Mouse (Mus musculus) lung, postnatal 10 days (tissue): ENCODE data around the gene Tppp2.

Source experiments
- DNase-seq: peaks from one replicate; pipeline ENCODE4 v3.0.0; 2021

Tppp2 gene

DNA sequence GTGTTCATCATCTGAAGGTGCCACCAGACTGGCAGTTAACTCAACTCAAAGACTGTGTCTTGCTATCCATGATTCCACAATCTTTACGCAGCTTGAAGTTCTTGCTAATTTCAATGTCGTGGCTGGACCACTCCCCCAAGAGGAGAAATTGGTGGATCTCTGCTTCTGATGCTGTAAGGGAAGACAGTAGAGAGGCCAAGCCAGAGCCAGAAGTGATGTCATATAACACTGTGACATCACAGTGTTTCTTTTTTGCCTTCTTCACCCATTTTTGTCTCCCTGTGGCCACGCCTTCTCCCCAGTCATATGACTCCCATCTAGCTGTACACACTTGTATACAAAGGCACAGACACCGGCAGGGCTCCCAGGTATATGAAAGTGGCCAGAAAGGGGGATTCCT is at the start of gene Tppp2:
Gene Tppp2 (plus strand): TSS at position 301 of the 400 bp plus-strand sequence.
- no peak for DNase-seq

DNA sequence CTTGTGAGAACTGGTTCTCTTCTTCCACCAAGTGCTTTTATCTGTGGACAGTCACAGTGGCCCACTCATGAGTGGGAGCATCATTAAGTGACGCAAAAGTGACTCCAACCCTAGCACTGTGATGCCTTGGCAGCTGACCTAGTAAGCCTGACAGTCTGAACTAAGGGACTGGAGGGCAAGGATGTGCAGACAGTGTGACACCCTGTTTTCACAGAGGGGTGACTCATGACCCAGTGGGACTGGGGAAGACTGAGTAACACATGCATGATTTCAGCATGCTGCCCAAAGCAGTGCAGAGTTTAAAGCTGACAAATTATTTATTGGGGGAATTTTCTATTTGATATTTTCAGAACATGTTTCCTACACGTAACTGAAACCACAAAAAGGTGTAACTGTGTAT is 47.5 kb upstream of the Tppp2 start:
- no peak for DNase-seq

DNA sequence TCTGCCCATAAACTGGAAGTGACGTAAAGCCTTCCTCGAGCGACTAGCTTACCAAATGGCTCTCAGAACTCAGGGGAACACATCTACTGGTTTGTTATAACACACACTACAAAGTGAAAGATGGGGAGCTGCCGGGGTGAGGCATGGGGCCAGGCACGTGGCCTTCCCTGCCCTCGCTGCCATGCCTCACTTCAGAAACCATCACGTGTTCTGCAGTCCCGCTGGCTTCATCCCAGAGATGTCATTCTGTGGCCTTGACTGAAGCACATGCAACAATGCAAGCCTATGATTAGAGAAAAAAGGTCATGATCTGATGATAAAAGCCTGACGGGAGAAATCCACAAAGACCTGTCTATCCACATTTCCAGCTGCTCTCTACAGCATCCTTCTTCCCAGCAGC is 46.5 kb upstream of the Tppp2 start:
- DNase-seq, result no peak

DNA sequence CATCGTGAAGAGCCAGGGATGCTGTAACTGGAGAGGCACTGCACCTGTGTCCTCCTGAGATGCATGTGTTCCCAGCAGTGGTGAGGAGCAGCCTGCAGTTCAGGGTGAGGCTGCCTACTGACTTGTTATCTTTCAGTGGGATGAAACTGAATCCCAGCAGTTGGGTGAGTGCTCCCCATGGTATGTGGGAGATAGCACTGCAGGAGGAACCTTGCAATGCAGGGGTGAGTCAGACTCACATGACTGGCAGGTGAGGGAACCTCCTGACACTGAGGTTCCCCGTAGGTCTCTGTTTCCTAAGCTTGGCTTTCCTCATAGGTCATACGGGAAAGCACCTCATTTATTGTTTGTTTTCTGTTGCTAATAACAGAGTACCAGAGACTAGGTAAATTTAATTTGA is 40.7 kb upstream of the Tppp2 start:
- DNase-seq, result no peak

DNA sequence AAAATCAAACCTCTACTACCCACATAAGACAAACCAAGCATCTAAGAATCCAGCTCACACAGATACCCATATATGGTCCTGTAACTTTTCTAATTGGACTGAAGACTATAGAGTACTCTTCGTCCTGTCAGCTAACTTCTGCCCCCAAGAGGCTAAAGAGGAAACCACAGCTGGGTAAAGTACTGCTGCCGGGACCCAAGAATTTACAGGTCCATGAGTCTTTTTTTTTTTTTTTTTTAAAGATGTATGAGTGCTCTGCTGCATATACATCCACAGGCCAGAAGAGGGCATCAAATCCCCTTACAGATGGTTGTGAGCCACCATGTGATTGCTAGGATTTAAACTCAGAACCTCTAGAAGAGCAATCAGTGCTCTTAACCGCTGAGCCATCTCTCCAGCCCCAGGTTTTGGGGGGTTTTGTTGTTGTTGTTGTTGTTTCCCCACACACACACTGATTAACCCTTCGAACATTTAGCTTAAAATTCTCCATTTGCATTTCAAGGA is 34.6 kb upstream of the Tppp2 start:
- peak; percentile 92 for DNase-seq

DNA sequence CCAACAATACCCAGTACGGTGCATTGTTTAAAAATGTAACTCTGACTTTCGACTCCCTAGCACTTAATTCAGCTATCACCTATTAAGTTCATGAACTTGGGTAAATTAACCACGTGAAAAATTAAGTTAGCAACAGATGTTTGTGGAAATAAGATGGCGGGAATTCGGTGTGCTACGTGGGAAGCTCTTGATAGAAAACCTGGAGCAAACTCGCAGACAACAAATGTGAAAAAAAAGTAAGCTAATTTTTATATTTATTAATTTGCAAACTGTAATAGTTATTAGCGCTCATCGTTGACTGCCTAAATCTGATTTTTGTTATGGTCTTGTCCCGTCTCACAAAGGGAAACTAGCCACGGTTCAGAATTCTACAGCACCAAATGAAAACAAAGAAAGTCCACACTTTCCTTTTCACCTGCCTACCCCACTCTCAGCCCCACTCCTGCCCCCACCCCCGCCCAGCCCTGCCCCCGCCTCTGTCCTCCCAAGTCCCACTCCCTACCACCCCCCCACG is 34.1 kb upstream of the Tppp2 start:
- no peak for DNase-seq

DNA sequence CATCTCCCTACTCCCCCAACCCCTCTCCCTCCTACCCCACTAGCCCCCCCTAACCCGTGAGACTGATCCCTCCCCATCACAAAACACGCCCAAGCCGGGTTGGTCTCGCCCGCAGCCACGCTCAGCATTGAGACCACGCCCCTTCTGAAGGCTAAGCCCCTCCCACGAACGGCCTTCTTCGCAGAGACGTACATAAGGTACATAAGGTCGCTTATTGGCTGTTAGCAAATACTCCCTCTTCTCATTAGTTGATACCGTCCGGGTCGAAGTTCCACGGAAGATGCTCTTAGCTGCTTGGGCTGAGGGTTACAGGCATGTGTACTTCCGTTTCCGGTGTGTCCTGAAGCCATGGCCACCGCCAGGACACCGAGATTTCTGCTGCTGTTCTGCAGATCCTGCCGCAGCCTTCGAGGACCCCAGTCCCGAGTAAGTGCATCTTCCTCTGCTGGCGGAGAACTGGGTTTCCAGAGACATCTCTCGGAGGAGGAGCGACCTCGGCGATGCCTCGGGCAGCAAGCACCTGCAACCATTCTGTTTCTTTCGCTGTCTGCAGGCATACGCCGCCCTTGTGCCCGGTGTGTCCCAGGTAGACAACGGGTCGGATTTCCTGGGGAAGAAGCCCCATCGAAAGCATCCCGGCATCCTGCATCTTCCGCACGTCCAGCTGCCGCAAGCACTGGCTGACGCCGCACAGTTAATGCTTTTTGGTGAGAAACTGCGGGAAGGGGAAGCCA is 33.5 kb upstream of the Tppp2 start, which contains the start of gene Mettl17:
Gene Mettl17 (plus strand): TSS at position 245 of the 734 bp plus-strand sequence.
- DNase-seq, result peak; percentile 99

DNA sequence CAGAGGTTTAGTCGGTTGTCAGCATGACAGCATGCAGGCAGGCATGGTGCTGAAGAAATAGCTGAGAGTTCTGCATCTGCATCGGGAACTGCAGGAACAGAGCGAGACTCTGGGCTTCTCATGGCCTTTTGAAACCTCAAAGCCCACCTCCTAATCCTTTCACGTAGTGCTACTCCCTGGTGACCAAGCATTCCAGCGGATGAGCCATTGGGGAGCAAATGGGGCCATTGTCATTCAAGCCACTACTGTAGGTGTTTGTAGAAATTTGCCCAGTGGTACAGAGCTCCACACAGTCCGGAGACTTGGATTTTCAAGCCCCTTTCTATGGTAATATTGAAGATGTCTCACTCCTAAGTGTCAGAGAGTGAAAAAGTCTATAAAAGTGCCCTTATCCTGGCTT is 32.2 kb upstream of the Tppp2 start:
- DNase-seq, result no peak

DNA sequence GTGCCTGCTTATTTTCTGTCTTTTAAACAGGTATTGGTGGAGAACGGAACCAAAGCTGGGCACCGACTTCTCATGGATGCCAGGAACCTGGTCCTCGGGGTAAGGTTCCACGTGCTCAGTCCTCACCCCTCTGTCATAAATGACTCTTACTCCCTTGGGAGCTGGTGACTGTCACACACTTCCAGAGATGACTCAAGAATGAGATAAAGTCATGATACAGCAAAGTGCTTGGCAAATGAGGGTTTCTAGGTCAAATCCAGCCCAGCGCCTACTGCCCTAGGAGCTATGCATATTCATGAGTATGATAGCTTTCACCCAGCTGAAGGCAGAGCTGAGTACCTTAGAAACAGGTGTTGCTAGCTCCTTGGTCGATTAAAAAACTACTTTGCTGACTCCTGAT is 28.4 kb upstream of the Tppp2 start:
- no peak for DNase-seq

DNA sequence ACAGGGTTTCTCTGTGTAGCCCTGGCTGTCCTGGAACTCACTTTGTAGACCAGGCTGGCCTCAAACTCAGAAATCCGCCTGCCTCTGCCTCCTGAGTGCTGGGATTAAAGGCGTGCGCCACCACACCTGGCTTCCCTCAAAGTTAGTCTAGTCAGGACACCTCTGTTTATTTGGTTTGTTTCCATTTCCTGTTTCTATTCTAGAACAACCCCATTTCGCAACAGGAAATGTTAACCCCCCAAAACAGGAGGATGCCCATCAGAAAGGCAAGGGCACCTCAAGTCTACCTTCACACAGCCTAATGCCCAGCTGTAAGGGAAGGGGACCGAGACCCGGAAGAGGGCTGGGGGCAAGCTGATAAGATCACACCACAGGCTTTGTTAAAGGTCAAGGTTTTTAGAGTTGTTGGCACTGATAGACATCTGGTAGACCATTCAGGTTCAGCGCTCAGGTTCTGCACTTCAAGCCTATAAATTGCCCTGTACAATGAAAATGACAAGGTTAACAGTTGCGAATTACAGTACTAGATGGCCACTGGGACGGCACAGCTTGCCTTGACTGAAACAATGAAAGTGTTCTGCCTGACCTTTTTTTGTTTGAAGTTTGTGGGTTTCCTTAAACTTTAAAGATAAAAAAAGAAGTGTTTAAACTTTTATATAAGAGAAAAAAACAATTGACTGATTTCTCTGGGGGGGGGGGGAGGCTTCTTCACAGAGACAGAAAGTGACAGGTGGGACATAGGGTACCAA is 25.9 kb upstream of the Tppp2 start, which contains the start of gene Slc39a2:
Gene Slc39a2 (plus strand): TSS at position 699 of the 749 bp plus-strand sequence.
- no peak for DNase-seq

DNA sequence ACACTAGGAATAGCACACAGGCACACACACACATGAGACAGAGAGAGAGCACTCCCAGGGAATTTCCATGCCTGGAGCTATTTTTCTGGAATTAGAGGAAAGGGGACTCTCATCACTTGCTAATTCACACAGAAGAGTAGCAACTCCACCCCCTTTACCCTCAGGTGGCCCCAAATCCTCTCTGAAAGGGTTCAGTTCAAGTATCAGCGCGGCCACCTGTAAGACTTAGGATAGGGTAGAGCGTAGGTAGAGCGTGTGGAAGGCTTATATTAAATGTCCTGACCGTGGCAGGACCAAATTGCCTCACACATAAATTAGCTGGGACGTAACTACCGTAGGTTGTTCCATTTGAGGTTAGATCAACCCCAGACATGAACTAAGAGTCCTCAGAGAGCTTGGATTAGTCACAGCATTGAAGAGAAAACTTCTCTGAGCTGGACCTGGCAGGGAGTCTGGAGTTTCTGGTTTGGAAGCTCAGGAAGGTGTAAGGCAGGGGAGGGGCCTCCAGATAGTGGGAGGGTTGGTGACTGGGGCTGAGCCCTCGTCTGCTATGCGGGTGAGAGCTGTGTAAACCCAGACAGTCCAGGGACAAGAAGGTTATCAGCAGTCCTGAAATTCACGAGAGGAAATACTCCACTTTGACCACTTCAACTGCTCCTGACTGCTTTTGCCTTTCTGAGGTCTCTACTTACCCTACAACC is 25.0 kb upstream of the Tppp2 start:
- peak; percentile 70 for DNase-seq

DNA sequence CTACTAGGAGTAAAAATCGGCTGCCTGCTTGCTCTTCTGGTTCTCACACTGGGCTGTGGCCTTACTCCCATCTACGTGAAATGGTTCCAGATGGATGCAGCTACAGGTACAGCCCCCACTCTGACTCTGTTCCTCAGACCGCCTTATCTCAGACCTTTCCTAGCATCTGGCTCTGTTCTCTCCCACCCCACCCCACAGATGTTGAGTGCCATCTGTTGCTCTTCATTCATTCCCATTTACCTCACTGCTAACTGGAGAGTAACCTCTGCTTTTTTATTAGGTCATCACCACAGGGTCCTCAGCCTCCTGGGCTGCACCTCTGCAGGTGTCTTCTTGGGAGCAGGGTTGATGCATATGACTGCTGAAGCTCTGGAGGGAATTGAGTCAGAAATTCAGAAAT is 24.4 kb upstream of the Tppp2 start:
- no peak for DNase-seq

DNA sequence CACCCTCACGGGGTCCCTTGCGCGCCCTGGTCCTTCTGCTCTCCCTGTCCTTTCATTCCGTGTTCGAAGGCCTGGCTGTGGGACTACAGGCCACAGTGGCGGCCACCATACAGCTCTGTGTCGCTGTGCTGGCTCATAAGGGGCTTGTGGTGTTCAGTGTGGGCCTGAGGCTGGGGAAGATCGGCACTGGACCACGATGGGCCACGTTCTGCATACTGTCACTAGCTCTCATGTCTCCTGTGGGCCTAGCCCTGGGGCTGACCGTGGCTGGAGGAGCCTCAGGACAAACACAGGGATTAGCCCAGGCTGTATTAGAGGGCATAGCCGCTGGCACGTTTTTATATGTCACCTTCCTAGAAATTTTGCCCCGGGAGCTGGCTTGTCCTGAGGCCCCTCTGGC is 23.2 kb upstream of the Tppp2 start:
- DNase-seq, result no peak

DNA sequence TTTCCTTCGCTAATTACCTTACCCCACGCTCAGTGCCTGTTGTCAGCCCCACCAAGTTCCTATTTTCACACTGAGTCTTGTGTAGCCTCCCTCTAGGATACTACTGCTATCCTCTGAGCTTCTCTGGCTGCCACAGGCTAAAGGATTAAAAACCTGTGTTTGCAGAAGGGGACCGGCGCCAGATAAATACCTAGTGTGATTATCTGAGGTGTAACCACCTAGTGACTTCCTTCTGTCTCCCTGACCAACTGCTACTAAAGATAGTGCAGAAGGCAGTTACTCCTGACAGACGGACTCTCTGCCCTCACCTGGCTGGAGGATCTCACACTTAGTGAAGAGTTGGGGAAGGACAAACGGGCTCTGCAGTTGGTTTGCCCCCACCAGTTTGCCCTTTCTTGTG is 22.2 kb upstream of the Tppp2 start:
- no peak for DNase-seq

DNA sequence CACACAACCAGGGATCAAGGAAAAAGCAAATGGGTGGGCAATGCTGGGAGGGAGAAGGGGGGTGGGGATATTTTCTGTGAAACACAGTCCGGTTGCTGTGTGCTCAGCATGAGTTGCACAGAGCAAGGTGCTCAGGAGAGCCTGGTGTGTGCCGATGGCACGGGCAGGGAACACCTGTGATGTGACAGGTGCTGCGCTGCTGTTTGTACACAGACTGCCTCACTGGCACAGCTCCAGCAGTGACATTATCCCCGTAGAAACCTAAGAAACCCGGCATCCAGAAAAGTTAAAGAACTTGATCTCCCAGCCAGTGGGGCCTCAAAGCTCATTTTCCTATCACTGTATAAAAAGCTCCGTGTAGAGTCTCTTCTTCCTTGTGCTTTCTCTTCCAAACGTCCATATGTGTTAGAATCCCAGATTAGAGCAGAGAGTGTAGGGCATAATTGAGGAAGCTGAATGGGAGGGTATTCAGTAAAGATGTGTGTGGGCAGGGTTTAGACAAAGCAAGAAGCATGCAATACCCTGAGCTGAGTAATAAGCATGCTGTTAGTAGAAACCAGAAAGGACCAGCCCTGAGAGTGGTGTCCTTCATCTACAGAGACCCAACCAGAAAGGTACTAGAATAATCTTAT is 21.6 kb upstream of the Tppp2 start:
- DNase-seq, result no peak

DNA sequence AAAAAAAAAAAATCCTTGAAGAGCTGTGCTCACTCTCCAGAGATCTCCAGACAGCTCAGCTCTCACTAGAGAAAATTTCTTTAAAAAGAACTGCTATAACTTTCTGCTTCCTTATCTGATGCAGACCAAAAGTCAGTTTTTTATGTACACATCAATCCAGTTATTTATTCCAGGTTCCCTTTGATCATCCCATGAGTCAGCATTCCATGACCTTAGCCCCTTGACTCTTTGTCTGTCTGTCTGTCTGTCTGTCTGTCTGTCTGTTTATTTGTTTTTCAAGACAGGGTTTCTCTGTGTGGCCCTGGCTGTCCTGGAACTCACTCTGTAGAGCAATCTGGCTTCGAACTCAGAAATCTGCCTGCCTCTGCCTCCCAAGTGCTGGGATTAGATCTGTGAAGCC is 18.9 kb upstream of the Tppp2 start:
- no peak for DNase-seq

DNA sequence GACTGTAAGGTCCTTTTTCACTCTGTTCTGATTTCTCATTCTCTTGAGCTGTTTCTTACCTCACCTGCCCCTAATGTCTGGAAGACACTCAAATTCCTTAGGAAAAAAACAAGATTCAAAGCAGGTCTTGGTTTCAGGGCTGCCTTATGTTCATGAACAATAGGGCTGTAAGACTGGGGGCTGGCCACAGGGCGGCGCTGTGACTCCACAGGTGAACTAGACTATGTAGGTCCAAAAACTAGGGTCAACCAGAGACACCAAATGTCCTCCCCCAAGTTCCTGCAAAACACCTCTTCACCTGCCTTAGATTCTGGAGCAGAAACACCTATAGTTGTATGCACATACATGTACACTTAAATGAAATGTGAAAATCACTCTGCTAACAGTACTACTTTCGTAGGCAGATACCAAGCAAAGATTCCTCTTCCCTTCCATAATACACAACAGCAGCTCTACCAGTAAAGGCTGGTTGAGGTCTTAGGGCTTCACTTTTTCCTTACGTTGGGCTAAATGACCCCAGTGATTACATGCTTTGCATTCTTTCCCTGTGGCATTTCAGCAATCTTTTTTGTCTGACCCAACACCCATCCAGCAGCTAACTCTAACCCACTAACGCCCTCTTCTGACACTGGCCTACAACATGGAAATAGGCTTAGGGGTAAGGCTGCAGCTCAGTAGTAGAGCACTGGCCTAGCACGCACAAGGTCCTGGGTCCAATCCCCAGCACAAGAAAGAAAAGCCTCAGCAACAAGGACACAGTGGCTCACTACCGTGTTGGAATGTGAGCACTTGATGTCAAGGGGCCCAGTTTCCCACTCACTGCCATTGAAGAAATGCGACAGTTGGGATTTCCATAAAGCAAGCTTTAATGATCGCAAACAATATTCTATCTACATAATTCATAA is 15.2 kb upstream of the Tppp2 start:
- DNase-seq, result peak; percentile 84

DNA sequence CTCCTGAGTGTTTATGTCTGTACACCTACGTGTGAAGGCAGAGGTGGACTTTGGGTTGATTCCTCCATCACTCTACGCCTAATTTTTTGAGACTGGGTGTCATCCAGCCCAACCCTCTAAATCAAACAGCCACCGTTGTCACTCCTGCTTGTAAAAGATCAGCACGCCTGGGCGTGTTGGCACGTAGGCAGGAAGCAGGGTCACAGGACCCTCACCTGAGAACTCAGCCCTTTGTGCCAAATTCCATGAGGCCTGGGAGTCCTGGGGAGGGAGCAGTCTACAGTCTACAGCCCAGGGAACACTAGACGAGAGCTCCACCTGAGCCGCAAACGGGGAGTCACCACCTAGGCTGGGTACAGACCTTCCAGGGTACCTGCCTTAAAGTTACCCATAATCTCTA is 14.4 kb upstream of the Tppp2 start:
- no peak for DNase-seq

DNA sequence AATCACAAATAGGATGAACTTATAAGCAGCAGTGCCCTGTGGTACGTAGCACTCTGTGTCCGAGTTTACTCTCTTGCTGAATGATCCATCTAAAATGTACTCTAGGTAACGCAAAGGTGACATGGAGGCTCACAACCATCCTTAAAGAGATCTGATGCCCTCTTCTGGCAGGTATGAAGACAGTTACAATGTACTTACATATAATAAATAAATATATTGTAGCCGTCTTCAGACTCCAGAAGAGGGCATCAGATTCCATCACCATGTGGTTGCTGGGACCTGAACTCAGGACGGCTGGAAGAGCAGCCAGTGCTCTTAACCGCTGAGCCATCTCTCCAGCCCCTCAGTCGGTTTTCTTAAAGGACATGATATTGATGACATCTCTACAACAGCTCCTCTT is 13.5 kb upstream of the Tppp2 start:
- no peak for DNase-seq

DNA sequence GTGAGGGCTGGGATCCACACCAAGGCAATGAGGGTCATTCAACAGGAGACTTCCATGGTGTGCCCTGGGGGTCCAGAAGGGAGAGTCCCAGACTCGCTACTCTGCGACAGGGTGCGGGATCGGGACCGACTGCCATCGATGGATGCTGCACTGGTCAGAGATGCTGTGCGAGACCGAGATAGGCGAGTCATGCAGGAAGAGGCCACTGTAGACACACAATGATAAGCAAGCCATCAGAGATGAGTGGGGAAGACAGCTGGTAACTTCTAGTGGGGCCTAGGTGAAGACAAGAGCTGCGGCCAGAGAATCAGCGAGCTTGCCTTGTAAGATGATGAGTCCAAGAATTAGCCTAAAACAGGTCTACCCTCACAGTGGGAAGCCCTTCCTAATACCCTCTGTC is 12.1 kb upstream of the Tppp2 start:
- no peak for DNase-seq

DNA sequence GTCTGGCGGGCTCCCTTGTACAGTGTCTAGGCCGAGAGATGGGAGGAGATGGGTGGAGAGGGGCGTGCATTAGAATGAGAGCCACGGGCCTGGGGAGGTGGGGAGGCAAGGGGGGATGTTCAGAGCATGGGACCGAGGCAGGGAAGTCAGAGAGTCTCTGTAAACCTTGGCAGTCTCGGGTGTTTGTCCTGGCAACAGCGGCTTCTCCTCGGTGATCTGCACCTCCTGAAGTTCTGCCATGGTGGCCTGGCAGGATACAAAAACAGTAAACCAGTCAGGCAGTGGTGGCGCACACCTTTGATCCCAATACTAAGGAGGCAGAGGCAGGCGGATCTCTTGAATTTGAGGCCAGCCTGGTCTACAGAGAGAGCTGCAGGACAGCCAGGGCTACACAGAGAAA is 6.9 kb upstream of the Tppp2 start:
- DNase-seq, result no peak
